Mouse (Mus musculus): ENCODE results near the gene Cracr2b.

The Cracr2b gene

DNA sequence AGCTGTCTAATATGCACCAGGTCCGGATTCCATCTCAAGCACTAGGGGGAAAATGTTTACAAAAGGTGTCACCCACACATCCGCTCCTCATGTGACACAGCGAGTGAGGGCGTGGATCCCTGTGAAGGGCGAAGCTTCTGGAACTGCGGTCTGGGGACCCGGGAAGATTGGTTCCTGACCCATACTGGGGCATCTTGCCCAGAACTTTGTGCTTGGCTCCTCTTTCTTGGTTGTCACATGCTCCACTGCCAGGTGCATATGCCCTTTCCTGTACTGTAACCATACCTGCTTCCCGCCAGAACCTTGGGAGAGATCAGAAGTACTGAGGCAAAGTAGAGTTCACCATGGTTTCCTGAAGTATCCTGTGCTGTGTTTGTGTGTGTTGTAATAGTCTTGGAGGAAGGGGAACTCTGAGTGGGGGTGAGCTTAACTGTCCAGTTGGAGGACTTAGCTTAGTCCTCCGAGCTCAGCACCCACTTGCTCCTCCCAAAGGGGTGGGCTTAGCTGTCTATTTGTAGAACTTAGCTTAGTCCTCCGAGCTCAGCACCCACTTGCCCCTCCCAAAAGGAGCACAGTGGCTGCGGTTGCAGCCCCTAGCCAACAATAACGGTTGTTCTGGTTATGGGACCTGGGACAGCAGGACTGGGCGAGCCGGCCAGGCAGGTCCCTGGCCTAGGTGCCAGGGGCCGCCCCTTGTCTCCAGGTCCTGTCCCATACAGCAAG, at the start of gene Cracr2b:
Cracr2b (plus strand) TSS at position 704 of the 723 bp plus-strand sequence.
- no peak for DNase-seq (ENCODE audit: low read depth)

DNA sequence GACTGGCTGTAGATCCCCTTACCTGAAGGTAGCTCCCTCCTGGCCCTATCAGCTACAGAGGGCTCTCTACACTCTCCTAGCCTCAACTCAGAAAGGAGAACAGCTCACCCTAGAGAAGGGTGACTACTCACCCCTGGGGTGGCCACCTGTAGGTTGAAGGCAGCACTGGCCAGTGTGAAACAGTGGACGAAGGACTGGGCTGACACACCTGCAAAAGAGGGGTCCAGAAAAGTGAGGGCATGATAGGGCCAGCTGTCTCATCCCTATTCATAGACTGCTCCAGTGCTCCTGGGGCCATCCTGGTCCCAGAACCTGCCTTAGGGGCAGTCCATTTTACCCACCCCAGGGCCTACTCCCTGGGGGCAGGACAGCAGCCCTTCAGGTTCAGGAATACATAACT, 49.2 kb upstream of the Cracr2b start:
- no peak for DNase-seq (ENCODE audit: low read depth)

DNA sequence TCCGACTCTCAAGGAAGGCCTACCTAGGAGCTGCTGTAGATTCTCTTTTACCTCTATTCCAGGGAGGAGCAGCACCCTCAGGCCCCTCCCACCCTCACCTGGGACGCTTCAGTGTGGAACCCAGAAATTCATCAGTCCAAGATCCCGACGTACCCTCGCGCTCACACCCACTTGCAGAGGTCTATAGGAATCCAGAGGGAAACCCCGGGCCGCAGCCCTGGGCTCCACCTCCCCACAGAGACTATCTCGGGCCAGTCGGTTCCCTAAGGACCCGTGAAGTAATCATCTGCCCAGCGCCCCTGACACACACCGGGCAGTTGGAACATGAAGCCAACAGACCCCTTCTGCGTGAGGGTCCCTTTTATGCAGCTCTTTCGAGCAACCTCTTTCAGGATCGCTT, 47.6 kb upstream of the Cracr2b start:
- no peak for DNase-seq (ENCODE audit: low read depth)

DNA sequence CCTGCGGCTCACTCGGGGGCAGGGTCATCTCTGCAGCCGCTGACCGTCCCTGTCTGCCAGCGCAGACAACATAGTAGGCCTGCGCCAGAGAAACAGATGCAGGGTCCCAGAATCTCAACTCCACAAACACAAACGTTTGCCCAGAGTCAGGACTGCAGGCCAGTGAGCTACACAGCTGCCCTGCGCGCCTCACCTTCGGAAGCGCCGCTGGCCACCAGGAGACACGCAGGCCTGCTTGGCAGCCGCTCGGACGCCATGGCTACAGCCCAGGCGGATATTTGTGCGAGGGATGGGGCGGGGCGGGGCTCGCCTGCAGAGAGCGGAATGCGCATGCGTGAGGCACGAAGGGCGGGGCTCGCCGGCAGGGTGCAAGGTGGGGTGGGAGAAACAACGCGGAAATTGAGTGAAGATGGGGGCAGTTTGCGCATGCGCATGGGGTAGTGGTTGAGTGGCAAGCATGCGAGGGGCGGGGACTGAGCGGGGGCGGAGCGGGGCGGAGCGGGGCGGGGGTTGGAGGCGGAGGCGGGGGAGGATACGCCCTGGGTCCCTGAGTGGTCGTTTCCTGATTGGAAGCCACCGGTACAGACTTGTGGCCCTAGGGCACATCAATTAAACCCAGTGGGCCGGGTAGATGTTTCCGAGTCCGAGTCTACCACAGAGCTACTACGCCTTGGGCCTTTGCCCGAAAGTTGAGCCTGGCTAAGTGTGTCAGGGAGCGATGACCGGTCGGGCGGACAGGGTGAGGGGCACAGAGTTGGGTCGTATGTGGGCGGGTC, 46.9 kb upstream of the Cracr2b start, which contains the start of gene Gatd1:
Gatd1 (minus strand) TSS at position 328 of the 776 bp plus-strand sequence.
- DNase-seq (ENCODE audit: low read depth), result peak; percentile 100

DNA sequence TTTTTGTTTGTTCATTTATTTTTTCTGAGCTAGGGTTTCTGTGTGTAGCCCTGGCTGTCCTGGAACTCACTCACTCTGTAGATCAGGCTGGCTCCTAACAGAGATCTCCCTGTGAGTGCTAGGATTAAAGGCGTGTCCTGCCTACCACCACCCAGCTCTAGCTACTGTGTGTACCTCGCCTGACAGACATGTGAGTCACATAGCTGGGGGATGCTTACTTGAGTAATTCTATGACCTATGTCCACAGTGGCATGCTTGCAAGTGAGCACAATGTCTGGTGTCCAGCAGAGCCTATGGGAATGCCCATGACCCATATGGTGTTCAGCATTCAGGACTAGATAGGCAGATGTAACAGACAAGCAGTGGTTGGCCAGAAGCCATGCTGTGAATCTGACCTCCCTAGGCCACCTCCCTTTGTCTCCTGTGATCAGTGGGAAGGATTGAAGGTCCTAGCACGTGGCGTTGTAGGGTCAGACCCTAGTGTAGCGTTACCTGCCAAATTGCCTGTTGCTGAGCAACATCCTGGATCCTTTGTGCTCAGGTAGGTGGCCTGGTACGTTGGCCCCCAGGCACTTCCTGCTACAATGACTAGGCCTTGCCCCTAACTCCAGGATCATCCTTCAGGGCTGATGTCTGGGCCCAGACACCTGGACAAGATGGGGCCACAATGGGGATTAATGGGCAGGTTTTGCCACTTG, 44.6 kb upstream of the Cracr2b start:
- no peak for DNase-seq (ENCODE audit: low read depth)

DNA sequence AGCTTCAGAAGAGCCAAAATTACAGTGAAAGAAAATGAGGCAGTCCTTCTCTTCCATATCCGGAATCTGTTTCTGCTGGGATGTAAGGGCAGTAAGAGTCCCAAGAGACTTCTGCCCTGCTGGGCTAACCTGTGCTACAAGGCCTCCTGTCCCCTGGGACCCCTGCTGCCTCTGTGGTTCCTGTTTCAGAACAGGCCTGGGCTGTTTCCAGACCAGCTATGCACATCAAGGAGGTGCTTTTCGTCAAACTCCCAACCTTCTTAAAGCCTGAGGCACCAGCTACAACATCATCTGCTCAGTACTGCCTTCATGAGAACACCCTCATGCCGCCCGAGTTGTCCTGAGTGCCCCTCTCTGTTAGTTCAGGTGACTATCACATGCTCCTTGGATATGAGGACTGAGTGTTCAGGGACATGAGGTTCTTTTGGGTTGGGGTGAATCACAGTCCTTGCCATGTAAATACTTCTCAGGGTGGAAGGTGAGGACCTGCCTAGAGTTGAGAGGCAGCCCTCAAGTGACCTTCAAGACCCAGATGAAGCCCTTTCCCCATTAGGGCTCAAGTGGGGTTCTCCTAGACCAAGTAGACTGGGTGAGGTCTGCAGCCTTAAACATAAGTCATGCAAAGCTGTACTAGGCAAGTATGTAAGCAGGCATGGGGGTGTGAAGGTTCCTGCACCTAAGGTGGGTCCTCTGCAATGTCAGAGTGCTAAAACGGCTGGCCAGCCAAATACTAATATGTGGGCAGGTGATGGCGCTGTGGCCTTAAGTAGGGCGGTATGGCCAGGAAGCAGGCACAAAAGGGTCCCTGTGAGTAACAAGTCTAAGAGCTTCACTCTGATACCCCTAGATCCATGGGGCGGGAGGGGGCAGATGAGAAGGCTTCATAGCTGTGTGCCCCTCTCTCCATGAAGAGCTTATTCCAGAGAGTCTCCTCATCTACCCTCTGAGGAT, 42.9 kb upstream of the Cracr2b start:
- DNase-seq (ENCODE audit: low read depth), result no peak

DNA sequence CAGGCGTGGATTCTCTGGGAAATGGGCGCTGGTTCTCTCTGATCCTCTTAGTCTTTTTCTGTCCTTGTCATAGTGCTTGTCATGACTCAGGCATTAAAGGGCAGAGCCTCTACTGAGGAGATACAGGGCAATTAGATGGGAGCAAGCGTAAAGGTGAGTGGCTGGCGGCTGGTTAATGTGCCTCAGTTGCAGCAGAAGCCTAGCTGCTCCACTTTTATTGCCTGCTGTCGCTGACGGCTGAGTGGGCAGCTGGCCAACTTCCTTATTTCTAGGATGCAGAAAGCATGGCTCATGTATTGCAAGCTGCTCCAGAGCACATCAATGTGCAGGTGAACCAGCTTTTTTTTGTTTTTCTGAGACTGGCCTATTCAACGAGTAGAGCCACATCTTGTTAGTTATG, 41.9 kb upstream of the Cracr2b start:
- no peak for DNase-seq (ENCODE audit: low read depth)

DNA sequence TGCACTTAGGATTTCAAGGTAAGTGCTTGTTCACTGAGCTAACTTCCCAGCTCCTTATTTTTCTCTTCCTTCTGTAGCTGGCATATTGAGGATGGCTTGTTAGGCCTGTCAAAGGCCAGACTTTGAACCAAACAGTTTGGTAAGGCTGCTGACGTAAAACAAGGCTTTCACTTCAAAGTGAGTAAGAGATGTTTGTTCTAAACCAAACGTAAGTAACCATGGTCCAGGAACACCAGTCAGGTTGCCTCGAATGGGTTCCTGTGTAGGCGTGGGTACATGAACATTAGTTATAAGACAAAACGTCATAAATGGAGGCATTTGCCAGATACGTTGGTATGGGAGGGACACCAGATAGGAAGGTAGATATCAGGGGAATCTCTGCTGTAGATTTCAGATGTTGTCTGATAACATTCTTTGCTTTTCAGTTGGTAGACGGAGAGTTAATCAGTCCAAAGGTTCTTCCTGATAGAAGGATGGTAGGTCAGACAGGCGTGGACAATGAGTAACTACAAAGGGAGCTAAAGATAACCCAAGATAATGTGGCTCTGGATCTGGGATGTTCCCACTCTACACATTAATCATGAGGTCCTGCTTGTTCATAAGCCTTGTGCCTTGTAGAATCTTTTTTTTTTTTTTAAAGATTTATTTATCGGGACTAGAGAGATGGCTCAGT, 40.7 kb upstream of the Cracr2b start:
- no peak for DNase-seq (ENCODE audit: low read depth)

DNA sequence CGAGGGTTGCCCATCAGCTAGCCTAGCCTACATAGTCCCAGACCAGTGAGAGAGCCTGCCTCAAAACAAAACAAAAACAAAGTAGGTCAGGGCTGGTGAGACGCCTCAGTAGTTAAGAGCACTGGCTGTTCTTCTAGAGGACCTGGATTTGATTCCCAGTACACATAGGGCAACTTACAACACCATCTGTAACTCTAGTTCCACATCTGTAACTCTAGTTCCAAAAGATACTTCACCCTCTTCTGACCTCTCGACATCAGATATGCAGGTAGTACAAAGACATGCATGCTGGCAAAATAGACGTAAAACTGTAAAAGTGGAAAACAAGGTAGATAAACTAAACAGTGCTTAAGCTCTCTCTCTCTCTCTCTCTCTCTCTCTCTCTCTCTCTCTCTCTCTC, 37.1 kb upstream of the Cracr2b start:
- no peak for DNase-seq (ENCODE audit: low read depth)

DNA sequence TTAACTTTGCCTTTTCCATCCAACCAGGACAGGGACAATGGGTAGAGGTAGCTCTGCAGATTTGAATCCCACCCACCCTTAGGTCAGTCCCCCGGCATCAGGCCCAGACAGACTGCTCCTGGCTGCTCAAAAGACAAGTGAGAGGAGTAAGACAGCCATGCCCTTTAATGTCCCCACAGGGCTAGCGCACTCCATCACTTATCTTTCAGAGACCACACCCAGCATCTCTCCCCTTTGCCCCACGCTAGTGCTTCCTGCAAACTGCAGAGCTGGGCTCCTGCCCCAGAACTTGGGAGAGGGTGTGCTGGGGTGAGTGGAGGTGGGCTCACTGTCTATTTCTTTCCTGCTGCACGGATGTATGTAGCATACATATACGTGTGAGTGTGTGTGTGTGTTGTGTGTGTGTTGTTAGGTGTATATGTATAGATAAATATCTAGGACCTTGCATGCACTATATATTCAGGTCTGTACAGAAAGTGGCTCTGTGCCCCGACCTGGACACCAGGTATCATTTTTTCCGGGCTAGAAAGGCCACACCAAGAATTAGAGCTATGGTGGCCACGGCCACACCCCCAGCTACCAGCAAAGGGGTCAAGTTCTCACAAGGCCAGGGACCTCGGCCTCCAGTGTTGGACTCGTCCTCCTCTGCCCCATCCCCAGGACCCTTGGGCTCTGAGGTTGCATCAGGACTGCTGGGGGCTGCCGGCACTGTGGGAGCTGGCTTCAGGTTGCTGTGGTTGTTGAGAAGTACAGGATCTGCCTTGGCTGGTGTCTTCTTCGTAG, 33.8 kb upstream of the Cracr2b start:
- no peak for DNase-seq (ENCODE audit: low read depth)

DNA sequence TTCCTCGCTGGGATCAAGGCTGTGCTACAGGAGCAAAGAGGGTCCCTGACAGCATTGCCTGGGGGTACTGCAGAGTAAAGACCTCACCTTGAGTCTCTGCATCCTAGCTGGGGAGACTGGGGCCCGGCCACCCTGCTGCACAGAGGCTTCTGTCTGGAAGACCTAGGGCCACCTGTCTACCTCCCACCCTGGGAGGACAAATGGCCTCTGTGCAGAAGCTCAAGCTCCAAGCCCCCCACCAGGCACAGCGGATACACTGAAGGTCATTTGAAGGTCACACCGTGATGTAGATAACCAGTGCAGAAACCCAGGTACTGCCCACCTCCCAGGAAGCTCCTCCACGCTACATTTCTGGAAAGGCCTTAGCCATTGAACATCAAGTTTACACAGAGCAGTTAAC, 32.2 kb upstream of the Cracr2b start:
- no peak for DNase-seq (ENCODE audit: low read depth)

DNA sequence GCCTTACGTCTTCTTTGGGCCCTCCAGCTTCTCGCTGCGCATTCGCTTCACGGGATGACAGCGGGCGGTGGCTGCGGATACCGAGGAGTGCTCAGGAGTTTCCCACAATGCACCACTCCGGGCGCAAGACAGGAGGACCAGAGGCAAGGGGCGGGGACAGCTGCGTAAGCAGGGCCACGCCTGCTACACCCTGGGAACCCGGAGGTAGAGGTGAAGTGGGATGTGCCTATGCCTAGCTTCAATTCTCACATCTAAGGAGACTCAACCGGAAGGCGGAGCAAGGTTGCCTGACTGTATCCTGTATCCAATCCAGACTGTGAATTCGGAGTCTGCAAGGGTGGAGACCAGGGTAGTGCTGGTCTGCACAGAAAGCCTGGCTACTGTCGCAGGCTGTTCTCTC, 31.6 kb upstream of the Cracr2b start, which contains the start of gene Cend1:
Cend1 (minus strand) TSS at position 182 of the 400 bp plus-strand sequence.
- peak; percentile 47 for DNase-seq (ENCODE audit: low read depth)

DNA sequence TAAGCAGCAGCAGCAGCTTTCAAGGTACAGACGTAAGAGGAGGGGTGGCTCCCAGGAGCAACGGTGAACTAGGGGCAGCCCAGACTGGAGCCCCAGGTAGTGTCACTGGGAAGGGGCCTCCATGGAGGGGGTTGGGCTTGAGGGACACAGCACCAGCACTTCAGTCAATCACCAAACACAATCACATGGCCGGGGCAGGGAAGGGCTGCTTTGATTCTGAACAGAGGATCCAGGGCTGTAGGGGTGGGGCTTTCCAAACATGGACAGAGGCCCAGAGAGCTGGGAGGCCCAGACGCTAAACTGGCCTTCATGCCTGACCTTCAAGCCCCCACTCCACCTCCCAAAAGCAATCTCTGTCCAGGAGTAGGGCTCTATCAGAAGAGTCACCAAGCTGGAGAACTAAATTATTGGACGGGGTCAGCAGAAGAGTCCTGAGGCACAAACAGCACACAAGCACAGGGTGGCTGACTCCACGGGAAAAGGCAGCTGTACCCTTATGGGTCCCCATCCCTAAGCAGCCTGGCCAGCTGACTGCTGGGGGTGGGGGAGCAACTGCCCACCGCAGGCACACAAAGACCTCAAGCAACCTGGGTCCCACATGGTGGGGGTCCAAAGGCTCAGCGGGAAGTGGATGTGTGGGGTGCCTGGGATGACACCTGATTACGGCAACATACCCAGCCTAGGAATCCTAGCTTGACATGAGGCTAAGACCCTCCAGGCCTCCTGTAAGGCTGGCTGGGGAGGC, 30.9 kb upstream of the Cracr2b start:
- DNase-seq (ENCODE audit: low read depth), result no peak

DNA sequence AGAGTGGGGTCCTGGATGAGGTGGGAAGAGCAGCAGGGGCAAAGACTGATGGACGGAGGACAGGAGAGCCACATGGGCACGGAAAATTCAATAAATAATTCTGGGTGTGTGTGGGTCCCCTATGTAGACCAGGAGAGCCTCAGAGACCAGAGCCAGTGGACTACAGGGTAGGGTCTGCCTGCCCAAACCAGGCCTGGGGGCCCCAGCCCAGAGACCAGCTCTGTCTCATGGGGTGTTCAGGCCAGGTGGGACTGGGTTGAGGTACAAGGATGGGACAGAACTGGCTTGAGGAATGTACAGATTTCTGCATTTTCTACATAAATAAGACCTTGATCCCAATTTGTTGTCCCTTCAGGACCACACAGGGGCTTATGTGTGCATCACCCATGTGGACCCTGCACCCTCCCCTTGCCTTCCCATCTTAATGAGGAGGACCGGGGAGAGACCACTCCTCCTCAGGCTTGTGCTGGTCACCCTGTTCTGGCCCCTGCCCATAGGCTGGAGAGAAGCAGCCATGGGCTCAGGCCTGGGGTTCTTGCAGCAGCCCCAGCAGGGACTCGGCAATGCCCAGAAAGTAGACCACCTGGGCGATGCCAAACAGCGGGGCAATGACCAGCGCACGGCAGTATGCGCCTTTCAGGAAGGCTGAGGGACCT, 30.2 kb upstream of the Cracr2b start:
- no peak for DNase-seq (ENCODE audit: low read depth)

DNA sequence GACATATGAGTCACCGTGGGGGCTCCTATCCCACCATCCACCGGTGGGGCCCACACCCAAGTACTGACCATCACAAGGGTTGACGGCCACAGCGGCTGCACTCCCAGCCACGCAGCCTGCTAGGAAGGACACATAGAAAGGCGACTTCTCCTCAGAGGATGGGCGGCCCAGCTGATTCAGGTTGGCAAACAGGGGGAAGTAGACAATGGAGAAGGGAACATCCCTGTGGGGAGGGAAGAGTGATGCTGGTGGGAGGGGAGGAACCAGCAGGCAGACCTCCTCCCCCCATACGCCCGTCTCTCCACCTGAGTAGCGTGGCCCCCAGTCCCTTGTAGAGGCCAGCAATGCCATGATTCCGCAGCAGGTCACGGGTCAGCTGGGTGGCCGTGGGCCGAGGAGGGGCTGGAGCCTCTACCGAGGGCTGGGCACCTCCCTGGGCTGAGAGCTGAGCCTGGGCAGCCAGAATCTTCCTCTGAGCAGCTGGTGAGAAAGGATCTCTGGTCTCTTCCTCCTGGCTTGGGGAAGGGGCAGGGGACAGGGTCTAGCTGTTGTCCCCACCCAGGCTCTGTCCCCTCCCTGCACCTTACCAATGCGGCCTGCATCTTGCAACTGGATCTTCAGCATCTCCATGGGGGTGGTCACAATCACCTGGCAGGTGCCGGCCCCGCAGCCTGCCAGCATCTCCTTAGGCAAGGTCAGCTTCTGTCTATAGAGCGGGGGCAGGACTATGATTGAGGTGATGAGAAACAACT, 29.3 kb upstream of the Cracr2b start:
- no peak for DNase-seq (ENCODE audit: low read depth)

DNA sequence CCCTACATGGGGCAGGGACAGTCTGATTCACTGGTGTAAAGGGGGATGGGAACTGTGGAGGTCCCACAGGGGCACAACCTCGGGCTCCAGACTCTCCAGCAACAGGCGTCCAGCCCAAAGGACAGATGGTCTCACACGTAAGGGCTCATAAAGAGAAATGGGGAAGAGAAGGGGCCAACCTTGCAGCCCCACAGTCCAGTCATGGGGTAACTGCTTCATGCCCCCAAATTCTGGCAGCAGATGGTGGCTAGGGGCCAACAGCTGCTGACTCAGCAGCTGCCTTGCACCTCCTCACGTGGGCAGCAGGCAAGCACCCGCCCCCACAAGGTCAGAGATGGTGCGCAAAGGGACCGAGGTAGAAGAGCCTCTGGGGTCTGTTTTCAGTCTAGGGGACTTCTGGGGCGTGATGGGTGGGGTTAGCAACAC, 28.7 kb upstream of the Cracr2b start:
- no peak for DNase-seq (ENCODE audit: low read depth)

DNA sequence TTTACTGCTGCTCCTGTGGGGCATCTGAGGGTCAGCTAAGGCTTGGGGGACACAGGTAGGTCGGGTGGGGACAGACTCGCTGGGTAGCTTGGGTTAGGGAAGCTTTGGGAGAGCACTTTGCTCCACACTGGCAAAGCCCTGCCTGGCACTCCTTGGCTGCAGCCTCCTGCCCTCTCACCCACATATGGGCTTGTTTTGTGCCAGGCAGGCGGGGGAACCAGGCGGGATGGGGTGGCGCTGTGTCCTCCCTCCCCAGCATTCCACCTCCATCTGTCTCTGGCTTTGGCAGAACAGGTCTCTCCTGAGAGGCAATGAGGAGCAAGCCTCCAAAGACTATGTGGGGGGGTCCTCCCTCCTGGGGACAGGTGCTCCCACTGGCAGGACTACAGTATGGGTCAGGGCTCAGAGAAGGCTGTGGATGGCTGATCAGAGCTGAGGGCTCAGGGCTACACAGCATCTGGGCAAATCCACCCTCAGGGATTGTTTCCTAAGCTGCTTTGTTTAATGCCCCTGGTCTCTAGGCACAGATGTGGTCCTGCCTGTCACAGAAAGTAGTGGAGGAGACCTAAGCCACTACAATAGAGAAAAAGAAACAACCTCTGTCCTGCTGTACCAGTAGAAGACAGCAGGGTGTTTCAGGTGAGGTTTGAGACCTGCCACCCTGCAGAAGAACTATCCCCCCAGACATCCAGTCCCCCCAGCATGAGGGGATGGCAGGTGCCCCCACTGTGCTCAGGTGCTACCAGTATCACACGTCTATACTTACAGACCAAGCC, 28.0 kb upstream of the Cracr2b start:
- no peak for DNase-seq (ENCODE audit: low read depth)

Measured in induced T-regulatory cell, adult 2 months (primary cell).